Comparison of ENCODE assay signal across 11 mouse cellular contexts in the genomic region with DNA sequence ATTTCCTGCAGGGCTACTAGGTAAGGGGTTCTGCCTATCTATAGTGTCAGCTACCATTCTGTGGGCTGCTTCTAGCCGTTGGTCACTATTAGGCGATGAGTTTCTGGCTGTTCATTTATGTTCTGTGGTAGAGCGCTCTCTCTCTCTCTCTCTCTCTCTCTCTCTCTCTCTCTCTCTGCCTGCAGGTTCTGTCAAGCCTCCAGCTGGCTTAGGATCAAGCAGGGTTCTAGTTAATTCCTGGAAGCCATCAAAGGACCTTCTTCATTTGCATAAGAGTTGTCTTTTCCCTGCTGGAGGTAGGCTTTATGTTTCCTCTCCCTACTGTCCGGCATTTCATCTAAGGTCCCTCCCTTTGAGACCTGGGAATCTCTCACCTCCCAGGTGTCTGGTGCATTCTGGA.
"Had no signal": no experiment of that assay in that cellular context is flagged by ENCODE, and none has a peak within 500 bp of the region (broad histone marks: within the 10 kb centered on the region; RNA-seq: fewer than 3 reads in every experiment).

No protein-coding gene starts in this region.

- H3K9me3 ChIP-seq: limb, embryonic 15.5 days; liver, embryonic 12.5 days; midbrain, embryonic 13.5 days had no signal

- H3K4me2 ChIP-seq: limb, embryonic 15.5 days; liver, embryonic 12.5 days; lung, embryonic 14.5 days; midbrain, embryonic 13.5 days had no signal

- H3K27me3 ChIP-seq: limb, embryonic 15.5 days; liver, embryonic 12.5 days; midbrain, embryonic 13.5 days had no signal

- DNase-seq: kidney, adult 18-20 months; kidney, postnatal 14 days; lung, embryonic 14.5 days; lung, postnatal 10 days; lung, postnatal 4 days; right cerebral cortex, postnatal 25 days; thymus, postnatal 14 days had no signal

- H3K27ac ChIP-seq: limb, embryonic 15.5 days; liver, embryonic 12.5 days; midbrain, embryonic 13.5 days; stomach, postnatal 0 days had no signal

- H3K36me3 ChIP-seq: limb, embryonic 15.5 days; liver, embryonic 12.5 days; midbrain, embryonic 13.5 days had no signal

- H3K9ac ChIP-seq: limb, embryonic 15.5 days; liver, embryonic 12.5 days; lung, embryonic 14.5 days; midbrain, embryonic 13.5 days had no signal

- H3K4me1 ChIP-seq: limb, embryonic 15.5 days had no signal

- H3K4me3 ChIP-seq: limb, embryonic 15.5 days; liver, embryonic 12.5 days; midbrain, embryonic 13.5 days had no signal

- ATAC-seq: liver, embryonic 12.5 days; midbrain, embryonic 13.5 days had no signal
